Mouse (Mus musculus): Measurements from ENCODE around the gene Gpat3. TPM values are rescaled to one million over a fixed set of nuclear protein-coding genes. Genes with fewer than 3 reads are reported as not detected.
A peak's percentile ranks its signal among the peaks of the same experiment; 100 is the strongest.

Gene Gpat3
- total RNA-seq, 2 experiments from 2014 or later, result 2.8 to 4.8 TPM

- no peak for DNase-seq
Measured at GRCm38 (mm10) chr5:100915411-100915810, 69.9 kb downstream of the Gpat3 start.

- DNase-seq, result no peak
Measured at GRCm38 (mm10) chr5:100916416-100916815, 70.9 kb downstream of the Gpat3 start.

- peak; percentile 68 for DNase-seq
Measured at GRCm38 (mm10) chr5:100917252-100917774, 71.8 kb downstream of the Gpat3 start.

GRCm38 (mm10) chr5:100919069-100919468 lies 73.6 kb downstream of the Gpat3 start:
- peak; percentile 14 for DNase-seq

- no peak for DNase-seq
Measured at GRCm38 (mm10) chr5:100929698-100930097, 84.2 kb downstream of the Gpat3 start.

GRCm38 (mm10) chr5:100943716-100944115 lies 98.2 kb downstream of the Gpat3 start:
- DNase-seq, result no peak

GRCm38 (mm10) chr5:100945336-100945735 lies 99.8 kb downstream of the Gpat3 start:
- no peak for DNase-seq

Other genes starting within 250 kb of the Gpat3 start
- 10 to 100 TPM; 41.1 to 45.0 TPM for gene Coq2, start 170.6 kb upstream of the Gpat3 start, total RNA-seq (2021)
- 1 to 10 TPM; 1.2 to 1.5 TPM for gene Hpse, start 126.0 kb upstream of the Gpat3 start, total RNA-seq (2021)
- gene Helq, start 47.1 kb upstream of the Gpat3 start, total RNA-seq (2021), result 1 to 10 TPM; 4.5 to 6.0 TPM
- 10 to 100 TPM; 68.3 to 83.5 TPM for gene Mrps18c, start 47.1 kb upstream of the Gpat3 start, total RNA-seq (2021)
- 1 to 10 TPM; 7.2 to 8.4 TPM for gene Abraxas1, start 24.7 kb upstream of the Gpat3 start, total RNA-seq (2021)

Data from gastrocnemius, postnatal 10 days (tissue).